Mouse (Mus musculus) small intestine, adult 2 months (tissue): ENCODE results near the gene Vegfd. TPM values are rescaled to one million over a fixed set of nuclear protein-coding genes. Genes with fewer than 3 reads are reported as not detected.

Experiments
- H3K27ac ChIP-seq: fragments of 200-500 bp; 2 replicates; pipeline ENCODE4 v1.5.1; 2012; ENCODE audit warnings: low read depth, low read length, control low read depth, inconsistent platforms; ENCODE audit not compliant: insufficient read depth
- H3K27me3 ChIP-seq: fragments of 200-500 bp; 2 replicates; pipeline ENCODE4 v1.6.1; 2012; ENCODE audit warnings: mild to moderate bottlenecking, moderate library complexity, low read length, inconsistent platforms; ENCODE audit not compliant: control insufficient read depth, insufficient read depth
- H3K36me3 ChIP-seq: fragments of 200-500 bp; 2 replicates; pipeline ENCODE4 v1.6.1; 2012; ENCODE audit warnings: mild to moderate bottlenecking, low read length, control low read depth, inconsistent platforms; ENCODE audit not compliant: control insufficient read depth, insufficient read depth
- H3K4me1 ChIP-seq: fragments of 200-500 bp; 2 replicates; pipeline ENCODE4 v1.6.1; 2012; ENCODE audit warnings: low read length, inconsistent platforms, mixed read lengths; ENCODE audit not compliant: control insufficient read depth, insufficient read depth, insufficient read length
- H3K4me3 ChIP-seq: fragments of 200-500 bp; 2 replicates; pipeline ENCODE4 v1.5.1; 2012; ENCODE audit warnings: low read depth, mild to moderate bottlenecking, control low read depth, inconsistent platforms, low read length, moderate library complexity
- CTCF ChIP-seq: fragments of 200-500 bp; IDR thresholded peaks from 2 replicates; pipeline ENCODE4 v1.5.1; 2012; ENCODE audit warnings: low read depth, mild to moderate bottlenecking, control low read depth, inconsistent platforms, low read length, moderate library complexity, mixed read lengths; ENCODE audit not compliant: insufficient replicate concordance, insufficient read length; ENCODE audit errors: extremely low read depth
- POLR2A ChIP-seq: fragments of 200-500 bp; IDR thresholded peaks from 2 replicates; pipeline ENCODE4 v1.6.1; 2012; ENCODE audit warnings: low read depth, mild to moderate bottlenecking, control low read depth, inconsistent platforms, low read length, moderate library complexity
- WGBS: fragments of 180-500 bp; shearing (Covaris S2); methylation state at CpG from one replicate; pipeline ENCODE4 v1.1.7; 2018; 5-methylcytosine and 5-hydroxymethylcytosine counted together
- polyA plus RNA-seq: library from polyadenylated mRNA; depleted of rRNA; stranded (reverse); fragments of >200 nt; gene quantifications from 2 replicates; pipeline ENCODE4 v1.2.3, GENCODE M21; 2012; rRNA removed

Gene Vegfd
- polyA plus RNA-seq, 1 experiment: 0.46 TPM

GRCm38 (mm10) chrX:164446106-164446551 lies 73.0 kb downstream of the Vegfd start:
- 65% methylated on average over 10 of the region's 10 CpGs for WGBS
- Histone ChIP-seq H3K4me1 (no peaks in the 10 kb centered on the region), H3K4me3 (no peak overlapping the region), H3K27ac (no peak overlapping the region), H3K27me3 (no peaks in the 10 kb centered on the region), H3K36me3 (no peaks in the 10 kb centered on the region)
- TF ChIP-seq CTCF (peak; percentile 29; the same call in 1 of the 2 replicates), POLR2A (no peak)

GRCm38 (mm10) chrX:164446835-164447681 lies 73.9 kb downstream of the Vegfd start:
- no peak overlapping the region for H3K4me3 ChIP-seq
- TF ChIP-seq CTCF (no peak), POLR2A (no peak)
- no peaks in the 10 kb centered on the region for H3K27me3 ChIP-seq
- no peaks in the 10 kb centered on the region for H3K4me1 ChIP-seq
- H3K36me3 ChIP-seq: no peaks in the 10 kb centered on the region
- no peak overlapping the region for H3K27ac ChIP-seq
- WGBS: 72% methylated on average over 9 of the region's 9 CpGs

- TF ChIP-seq CTCF (no peak), POLR2A (no peak)
- Histone ChIP-seq H3K4me1 (no peaks in the 10 kb centered on the region), H3K36me3 (no peaks in the 10 kb centered on the region), H3K27ac (no peak overlapping the region), H3K27me3 (no peaks in the 10 kb centered on the region), H3K4me3 (no peak overlapping the region)
- 80% methylated on average over 2 of the region's 2 CpGs for WGBS
Observed at GRCm38 (mm10) chrX:164447682-164448071, 74.5 kb downstream of the Vegfd start.

GRCm38 (mm10) chrX:164449201-164449600 lies 76.0 kb downstream of the Vegfd start:
- Histone ChIP-seq H3K27me3 (no peaks in the 10 kb centered on the region), H3K27ac (no peak overlapping the region), H3K36me3 (no peaks in the 10 kb centered on the region), H3K4me1 (no peaks in the 10 kb centered on the region), H3K4me3 (no peak overlapping the region)
- whole genome bisulfite sequencing: 24% methylated on average over 3 of the region's 3 CpGs
- no peak for TF ChIP-seq POLR2A
- TF ChIP-seq CTCF: no peak

Other genes with a start within 250 kb of the Vegfd start
- 16.8 and 82.4 TPM in 2 replicates for gene Ace2, start 234.0 kb upstream of the Vegfd start, polyA plus RNA-seq
- 0.10 and 0.30 TPM in 2 replicates for gene Bmx, start 115.2 kb upstream of the Vegfd start, polyA plus RNA-seq
- gene Pir, start 104.0 kb upstream of the Vegfd start, polyA plus RNA-seq: 0.53 and 0.99 TPM in 2 replicates
- gene Piga, start 46.4 kb downstream of the Vegfd start, polyA plus RNA-seq: 3.2 and 3.4 TPM in 2 replicates
- gene Asb11, start 63.6 kb downstream of the Vegfd start, polyA plus RNA-seq: 0.14 and 2.1 TPM in 2 replicates
- gene Asb9, start 132.9 kb downstream of the Vegfd start, polyA plus RNA-seq: not detected in 2 replicates